Comparison of ENCODE assay signal across 19 mouse cellular contexts in genomic region chr8:126778131-126778530, GRCm38 (mm10).
"Had no signal": no experiment of that assay in that cellular context is flagged by ENCODE, and none has a peak within 500 bp of the region (broad histone marks: within the 10 kb centered on the region; RNA-seq: fewer than 3 reads in every experiment).

No protein-coding gene starts in this region.

- H3K9me3 ChIP-seq: liver, embryonic 13.5 days; lung, embryonic 15.5 days; midbrain, embryonic 10.5 days; midbrain, embryonic 12.5 days; neural tube, embryonic 13.5 days; neural tube, embryonic 15.5 days had no signal

- ATAC-seq: lung, postnatal 0 days; midbrain, embryonic 16.5 days had no signal

- DNase-seq: liver; liver, embryonic 13.5 days; midbrain, embryonic 14.5 days; retina, postnatal 1 day; right cerebral cortex, adult 18-20 months; right cerebral cortex, postnatal 25 days; right cerebral cortex, postnatal 4 days; spleen, adult 18-20 months; thymus, adult 18-20 months; thymus, postnatal 25 days; thymus, postnatal 4 days had no signal

- H3K9ac ChIP-seq: liver, embryonic 13.5 days; lung, embryonic 15.5 days; midbrain, embryonic 12.5 days; neural tube, embryonic 13.5 days; neural tube, embryonic 15.5 days had no signal

- H3K4me2 ChIP-seq: liver, embryonic 13.5 days; lung, embryonic 15.5 days; midbrain, embryonic 12.5 days; neural tube, embryonic 13.5 days; neural tube, embryonic 15.5 days had no signal

- H3K4me3 ChIP-seq: liver, embryonic 13.5 days; lung, embryonic 15.5 days; midbrain, embryonic 10.5 days; midbrain, embryonic 12.5 days; myocyte; neural tube, embryonic 13.5 days; neural tube, embryonic 15.5 days had no signal

- H3K36me3 ChIP-seq: liver, embryonic 13.5 days; lung, embryonic 15.5 days; midbrain, embryonic 10.5 days; midbrain, embryonic 12.5 days; neural tube, embryonic 13.5 days; neural tube, embryonic 15.5 days had no signal

- H3K27ac ChIP-seq: liver, embryonic 13.5 days; lung, embryonic 15.5 days; midbrain, embryonic 10.5 days; midbrain, embryonic 12.5 days; neural tube, embryonic 13.5 days; neural tube, embryonic 15.5 days had no signal

- H3K27me3 ChIP-seq: liver, embryonic 13.5 days; lung, embryonic 15.5 days; midbrain, embryonic 12.5 days; neural tube, embryonic 13.5 days; neural tube, embryonic 15.5 days had no signal

- H3K4me1 ChIP-seq: lung, embryonic 15.5 days; midbrain, embryonic 10.5 days; midbrain, embryonic 12.5 days; neural tube, embryonic 13.5 days; neural tube, embryonic 15.5 days had no signal
